Mouse (Mus musculus) cerebellum, postnatal 25 days (tissue): ENCODE results near the gene Cybrd1.

Experiments used
- DNase-seq, 2 experiments: peaks; one replicate each; pipeline ENCODE4 v3.0.0; 2021; ENCODE audit warnings: mixed read lengths in 2 of 2

Cybrd1 gene

GRCm38 (mm10) chr2:71117797-71118708 is at the start of gene Cybrd1:
Gene Cybrd1 (plus strand): TSS chr2:71117923.
- peak; percentile 16 to 39 for DNase-seq

GRCm38 (mm10) chr2:71071601-71072000 is 46.1 kb upstream of the Cybrd1 start:
- DNase-seq = no peak

- no peak for DNase-seq
Measured at GRCm38 (mm10) chr2:71073330-71073729, 44.4 kb upstream of the Cybrd1 start.

- DNase-seq = no peak
Measured at GRCm38 (mm10) chr2:71073828-71074227, 43.9 kb upstream of the Cybrd1 start.

- DNase-seq = no peak
Measured at GRCm38 (mm10) chr2:71082416-71082815, 35.3 kb upstream of the Cybrd1 start.

- no peak for DNase-seq
Measured at GRCm38 (mm10) chr2:71083454-71084193, 34.1 kb upstream of the Cybrd1 start.

GRCm38 (mm10) chr2:71089766-71090165 is 28.0 kb upstream of the Cybrd1 start:
- no peak for DNase-seq

GRCm38 (mm10) chr2:71090660-71091445 is 26.9 kb upstream of the Cybrd1 start:
- no peak for DNase-seq

GRCm38 (mm10) chr2:71096170-71096569 is 21.6 kb upstream of the Cybrd1 start:
- no peak for DNase-seq

GRCm38 (mm10) chr2:71102621-71103291 is 15.0 kb upstream of the Cybrd1 start:
- peak in 1 of 2 experiments; percentile 17 for DNase-seq

GRCm38 (mm10) chr2:71103292-71103680 is 14.4 kb upstream of the Cybrd1 start:
- no peak for DNase-seq

- DNase-seq = no peak
Measured at GRCm38 (mm10) chr2:71104696-71105095, 13.0 kb upstream of the Cybrd1 start.

GRCm38 (mm10) chr2:71105469-71106215 is 12.1 kb upstream of the Cybrd1 start:
- no peak for DNase-seq

- no peak for DNase-seq
Measured at GRCm38 (mm10) chr2:71107225-71107624, 10.5 kb upstream of the Cybrd1 start.

GRCm38 (mm10) chr2:71108541-71108940 is 9.2 kb upstream of the Cybrd1 start:
- no peak for DNase-seq

- DNase-seq = no peak
Measured at GRCm38 (mm10) chr2:71113489-71114171, 4.1 kb upstream of the Cybrd1 start.

GRCm38 (mm10) chr2:71116151-71116550 is 1.6 kb upstream of the Cybrd1 start:
- DNase-seq = no peak

- DNase-seq = no peak
Measured at GRCm38 (mm10) chr2:71120844-71121243, 3.1 kb downstream of the Cybrd1 start.

- DNase-seq = no peak
Measured at GRCm38 (mm10) chr2:71121406-71121805, 3.7 kb downstream of the Cybrd1 start.

GRCm38 (mm10) chr2:71122268-71123029 is 4.7 kb downstream of the Cybrd1 start:
- no peak for DNase-seq
